Mouse (Mus musculus) cerebellum, adult 11 months (tissue): ENCODE measurements at regions not wholly inside any gene's neighbourhood (a gene's known extent, or its start where the extent isn't known, plus 50 kb on each side); places are given as distances from the start of the nearest gene placed in this dataset.

Experiments
- DNase-seq: peaks from one replicate; pipeline ENCODE4 v3.0.0; 2022

GRCm38 (mm10) chr3:110366151-110366550 lies 115.4 kb upstream of the Prmt6 start:
- no peak for DNase-seq

GRCm38 (mm10) chr3:110361900-110362299 lies 111.1 kb upstream of the Prmt6 start:
- no peak for DNase-seq

GRCm38 (mm10) chr3:110356822-110357594 lies 106.2 kb upstream of the Prmt6 start:
- DNase-seq, result no peak

GRCm38 (mm10) chr3:110353654-110354053 lies 102.9 kb upstream of the Prmt6 start:
- no peak for DNase-seq

- DNase-seq, result no peak
Observed at GRCm38 (mm10) chr3:110350075-110350474, 99.3 kb upstream of the Prmt6 start.

- no peak for DNase-seq
Observed at GRCm38 (mm10) chr3:110349446-110349845, 98.6 kb upstream of the Prmt6 start.

GRCm38 (mm10) chr3:110344846-110345245 lies 94.0 kb upstream of the Prmt6 start:
- DNase-seq, result peak; percentile 9

GRCm38 (mm10) chr3:110340067-110340466 lies 89.3 kb upstream of the Prmt6 start:
- DNase-seq, result no peak

- DNase-seq, result no peak
Observed at GRCm38 (mm10) chr3:110339026-110339606, 88.3 kb upstream of the Prmt6 start.

GRCm38 (mm10) chr3:110329175-110329574 lies 78.4 kb upstream of the Prmt6 start:
- no peak for DNase-seq

- no peak for DNase-seq
Observed at GRCm38 (mm10) chr3:110310270-110310669, 59.5 kb upstream of the Prmt6 start.

GRCm38 (mm10) chr3:110303166-110303565 lies 52.4 kb upstream of the Prmt6 start:
- DNase-seq, result no peak
